Mouse (Mus musculus) cerebellum, adult (tissue): ENCODE results near the gene Mrps34.
"Not testable (repeated sequence)": the region's sequence is repeated elsewhere in the genome, so short reads cannot be mapped to it uniquely, and the experiment has no call there.

Experiments
- ATAC-seq: cut with Nextera tagmentation; 2 replicates; pipeline ENCODE4 v1.9.2; 2017; ENCODE audit warnings: mild to moderate bottlenecking, moderate library complexity, mixed read lengths; ENCODE audit not compliant: insufficient number of reproducible peaks, low FRiP score, low TSS enrichment

The Mrps34 gene

GRCm38 (mm10) chr17:24897600-24897999, 2.7 kb downstream of the Mrps34 start:
- ATAC-seq = no peak

- no peak for ATAC-seq
These were observed 3.3 kb downstream of the Mrps34 start for GRCm38 (mm10) chr17:24898041-24898854.

DNA sequence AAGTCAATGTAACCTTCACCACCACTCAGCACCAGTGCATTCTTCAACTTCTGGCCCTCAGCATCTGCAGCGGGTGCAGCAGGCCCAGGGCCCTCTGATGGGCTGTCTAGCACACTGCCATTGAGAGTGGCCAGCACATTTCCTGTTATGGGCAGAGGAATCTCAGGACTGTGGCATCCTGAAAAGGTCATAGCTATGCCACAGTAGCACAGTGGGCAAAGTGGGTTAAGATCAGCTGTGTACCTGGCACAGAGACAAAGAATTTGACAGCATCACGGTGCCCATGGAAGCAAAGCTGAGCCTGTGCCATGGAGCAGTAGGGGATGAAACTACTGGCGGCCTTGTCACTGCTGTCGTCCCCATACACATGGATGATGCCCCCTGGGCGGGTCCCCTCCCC, 4.2 kb downstream of the Mrps34 start:
- no peak for ATAC-seq

GRCm38 (mm10) chr17:24900014-24900413, 5.1 kb downstream of the Mrps34 start:
- ATAC-seq = no peak

DNA sequence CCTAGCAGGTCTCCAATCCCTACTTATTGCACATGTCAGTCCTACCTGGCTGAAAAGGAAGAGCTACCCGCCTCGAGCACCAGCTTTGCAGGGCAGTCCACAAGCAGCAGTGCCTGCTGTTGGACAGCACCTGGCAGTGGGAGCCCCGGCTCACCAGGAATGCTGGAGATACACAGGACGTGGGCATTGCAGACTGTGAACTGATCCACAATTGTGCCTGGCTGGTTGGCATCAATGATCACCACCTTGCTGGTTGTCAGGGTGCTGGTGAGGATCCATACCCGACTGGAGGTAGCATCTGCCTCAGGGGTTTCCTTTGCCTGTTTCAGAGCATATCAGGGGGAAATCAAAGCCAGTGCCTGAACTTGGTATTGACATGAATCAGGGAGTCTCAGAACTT, 7.2 kb downstream of the Mrps34 start:
- no peak for ATAC-seq

GRCm38 (mm10) chr17:24902671-24903474, 8.0 kb downstream of the Mrps34 start:
- ATAC-seq = no peak

DNA sequence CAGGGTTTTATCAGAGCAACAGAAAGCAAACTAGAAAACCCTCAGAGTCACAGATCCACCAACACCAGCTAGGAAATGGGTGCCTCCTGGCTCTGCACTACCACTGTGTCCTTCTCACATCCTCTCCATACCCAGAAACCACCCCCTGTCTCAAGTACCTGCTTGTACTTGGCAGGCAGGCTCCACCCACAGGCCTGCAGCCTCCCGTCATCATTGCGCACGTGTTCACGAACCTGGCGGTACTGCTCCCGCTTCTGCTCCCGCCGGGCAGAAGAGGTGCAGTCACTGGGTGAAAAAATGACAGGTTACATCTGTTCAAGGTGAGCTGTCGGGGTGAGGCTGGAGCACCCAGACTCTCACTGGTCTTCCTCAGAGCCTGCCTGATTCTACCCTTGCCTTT, 8.9 kb downstream of the Mrps34 start:
- ATAC-seq = no peak

- no peak for ATAC-seq
These were observed 12.7 kb downstream of the Mrps34 start for GRCm38 (mm10) chr17:24907591-24907990.

- ATAC-seq = no peak
These were observed 19.1 kb downstream of the Mrps34 start for GRCm38 (mm10) chr17:24913984-24914383.

DNA sequence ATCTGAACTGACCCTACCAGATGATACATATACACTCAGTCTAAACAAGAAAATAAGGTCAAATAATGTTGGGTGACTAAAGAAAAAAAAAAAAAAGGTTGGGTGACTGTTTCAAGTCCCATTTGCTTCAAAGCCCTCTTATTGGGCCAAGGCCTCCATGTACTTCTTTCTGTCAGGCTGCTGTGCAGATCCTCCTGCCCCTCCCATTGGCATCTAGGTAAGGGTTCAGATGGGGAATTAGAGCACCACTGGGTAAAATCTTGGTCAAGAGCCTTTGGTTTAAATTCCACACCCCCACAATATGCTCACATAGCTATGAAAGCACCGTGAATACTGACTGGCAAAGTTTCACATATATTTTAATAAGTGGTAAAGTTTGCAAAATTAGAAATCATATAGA, 28.3 kb downstream of the Mrps34 start:
- no peak for ATAC-seq

DNA sequence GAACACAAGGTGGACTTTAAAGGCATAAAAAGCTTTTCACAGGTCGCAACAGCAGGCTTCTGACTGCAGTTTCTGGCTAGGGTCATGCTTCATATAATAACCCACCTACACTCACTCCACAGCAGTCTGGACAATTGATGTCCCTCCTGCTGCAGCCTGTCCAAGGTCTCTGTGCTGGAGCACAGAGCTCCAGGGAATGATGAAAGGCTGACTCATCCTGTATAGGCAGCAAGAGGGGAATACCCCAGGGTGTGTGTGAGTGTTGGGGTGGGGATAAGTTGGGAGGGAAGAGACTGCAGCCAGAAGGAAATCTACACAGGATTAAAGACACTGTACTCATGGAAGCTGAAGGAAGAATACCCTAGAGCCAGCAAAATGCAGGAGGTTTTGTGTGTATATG, 34.6 kb downstream of the Mrps34 start:
- ATAC-seq = no peak

- ATAC-seq = no peak
These were observed 37.5 kb downstream of the Mrps34 start for GRCm38 (mm10) chr17:24932431-24932830.

GRCm38 (mm10) chr17:24933163-24933562, 38.2 kb downstream of the Mrps34 start:
- no peak for ATAC-seq

GRCm38 (mm10) chr17:24934926-24935325, 40.0 kb downstream of the Mrps34 start:
- no peak for ATAC-seq

DNA sequence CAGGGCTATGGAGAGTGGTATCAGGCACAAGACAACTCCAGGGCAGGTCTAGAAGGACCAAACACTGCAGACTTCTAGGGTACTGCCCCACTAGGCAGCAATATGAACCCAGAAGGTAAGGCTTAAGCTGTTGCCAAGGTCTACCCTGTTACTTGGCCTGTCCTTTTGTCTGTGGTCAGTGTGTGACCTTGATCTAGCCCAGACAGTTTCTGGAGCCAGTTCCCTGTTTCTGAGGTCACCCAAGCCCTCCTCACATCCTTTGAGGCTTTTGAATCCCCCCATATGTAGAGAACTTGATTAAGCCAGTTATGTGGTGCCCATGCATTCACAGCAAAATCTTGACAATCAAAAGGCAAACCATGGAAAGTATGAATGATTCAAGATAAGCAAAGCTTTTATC, 40.8 kb downstream of the Mrps34 start:
- ATAC-seq = no peak

- peak; percentile 98 for ATAC-seq
These were observed 41.6 kb downstream of the Mrps34 start, which contains the start of gene Mapk8ip3 for GRCm38 (mm10) chr17:24936259-24937237. Mapk8ip3 (minus strand) TSS chr17:24936977.

DNA sequence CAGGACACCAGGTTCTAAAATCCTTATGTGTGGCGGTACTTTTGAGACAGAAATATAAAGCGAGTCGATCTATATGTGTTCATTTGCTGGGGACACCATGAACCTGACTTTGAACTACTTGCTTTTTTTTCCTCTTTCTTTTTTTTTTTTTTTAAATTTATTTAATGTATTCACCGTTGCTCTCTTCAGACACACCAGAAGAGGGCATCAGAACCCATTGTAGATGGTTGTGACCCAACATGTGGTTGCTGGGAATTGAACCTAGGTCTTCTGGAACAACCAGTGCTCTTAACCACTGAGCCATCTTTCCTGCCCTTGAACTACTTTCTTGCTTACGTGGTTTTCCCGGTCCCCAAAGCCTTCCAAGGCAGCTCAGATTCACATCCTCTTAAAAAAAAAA, 42.4 kb downstream of the Mrps34 start:
- ATAC-seq = no peak

DNA sequence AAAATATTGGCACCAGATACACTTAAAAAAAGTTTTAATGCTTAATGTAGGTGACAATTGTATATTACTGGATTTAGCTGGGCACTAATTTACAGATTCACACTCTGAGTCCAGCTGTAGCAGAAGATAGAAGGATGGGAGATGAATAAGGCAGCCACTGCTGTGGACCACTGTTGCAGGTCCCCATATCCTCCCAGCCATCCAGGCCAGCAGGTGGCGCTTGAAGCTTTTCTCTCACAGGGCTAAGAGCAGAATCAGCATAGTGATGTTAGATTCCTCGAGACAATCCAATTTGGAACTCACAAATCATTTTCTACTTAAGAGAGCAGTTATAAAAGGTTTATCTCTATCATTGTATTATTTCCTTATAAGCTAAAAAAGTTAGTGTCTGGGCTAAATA, 47.5 kb downstream of the Mrps34 start:
- ATAC-seq = not testable (repeated sequence)

GRCm38 (mm10) chr17:24943036-24943435, 48.1 kb downstream of the Mrps34 start:
- ATAC-seq = no peak

GRCm38 (mm10) chr17:24943589-24943988, 48.7 kb downstream of the Mrps34 start:
- ATAC-seq = not testable (repeated sequence)
